Mouse (Mus musculus): ENCODE results near the gene Lin28a. TPM values are rescaled to one million over a fixed set of nuclear protein-coding genes. Genes with fewer than 3 reads are reported as not detected.
"Not testable (repeated sequence)": the region's sequence is repeated elsewhere in the genome, so short reads cannot be mapped to it uniquely, and the experiment has no call there.

The Lin28a gene
- total RNA-seq, 2 experiments from 2014 or later, result not detected

- peak within 1 kb of the TSS; percentile 88 for H3K27ac ChIP-seq
- intact Hi-C loops (cut with DNase I), result loop anchor here (2.0 kb wide), 1 partner anchor 34 kb away; no protein-coding TSS in a partner anchor
- peak within 1 kb of the TSS; percentile 79 for H3K4me3 ChIP-seq
- TF ChIP-seq CTCF (IDR thresholded peaks at IDR 0.05), result no peak
- peak; percentile 93 to 95 for DNase-seq (ENCODE audit: extremely low spot score in 1 of 2, low spot score in 2 of 2)
Measured at GRCm38 (mm10) chr4:134000466-134001438, 17.9 kb downstream of the Lin28a start, which contains the start of gene Dhdds. Gene Dhdds, minus strand, starts transcription at chr4:134000918.

GRCm38 (mm10) chr4:133994697-133995096 lies 23.9 kb downstream of the Lin28a start:
- no peak overlapping the region for H3K27ac ChIP-seq
- intact Hi-C loops (cut with DNase I), result no loop called here
- no peak for DNase-seq (ENCODE audit: extremely low spot score in 1 of 2, low spot score in 2 of 2)
- H3K4me3 ChIP-seq, result no peak overlapping the region
- no peak for TF ChIP-seq CTCF (IDR thresholded peaks at IDR 0.05)

DNA sequence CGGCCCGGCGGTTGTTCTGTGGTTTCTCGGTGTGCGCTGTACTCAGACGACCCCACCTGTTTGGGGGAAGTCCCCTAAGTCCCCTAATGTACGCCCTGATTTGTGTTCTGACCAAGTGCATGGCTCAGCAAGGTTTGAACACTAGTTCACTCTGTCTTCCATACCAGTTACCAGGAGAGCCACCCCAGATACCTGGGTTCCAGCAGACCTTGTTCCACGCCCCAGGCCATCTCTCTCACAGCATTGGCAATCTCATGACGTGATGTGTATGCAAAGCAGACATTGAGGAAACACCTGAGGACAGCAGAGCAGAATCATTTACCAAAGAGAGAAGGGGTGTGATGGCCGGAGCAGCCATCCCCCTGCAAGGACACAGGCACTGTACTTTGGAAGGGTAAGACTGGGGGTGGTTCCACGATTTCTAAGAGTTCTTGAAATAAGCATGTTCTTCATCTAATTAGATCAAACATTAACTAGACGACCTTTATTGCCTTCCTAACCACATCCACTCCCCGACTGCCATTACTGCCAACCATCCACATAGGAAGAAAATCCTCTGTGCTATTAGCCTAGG lies 27.5 kb downstream of the Lin28a start:
- no peak overlapping the region for H3K4me3 ChIP-seq
- DNase-seq (ENCODE audit: extremely low spot score in 1 of 2, low spot score in 2 of 2), result no peak
- H3K27ac ChIP-seq, result no peak overlapping the region
- intact Hi-C loops (cut with DNase I), result no loop called here
- no peak for TF ChIP-seq CTCF (IDR thresholded peaks at IDR 0.05)

GRCm38 (mm10) chr4:133990035-133990434 lies 28.6 kb downstream of the Lin28a start:
- no peak for DNase-seq (ENCODE audit: extremely low spot score in 1 of 2, low spot score in 2 of 2)
- Histone ChIP-seq H3K27ac (no peak overlapping the region), H3K4me3 (no peak overlapping the region)
- intact Hi-C loops (cut with DNase I), result no loop called here
- peak; percentile 25 for TF ChIP-seq CTCF (IDR thresholded peaks at IDR 0.05)

GRCm38 (mm10) chr4:133988289-133988688 lies 30.4 kb downstream of the Lin28a start:
- intact Hi-C loops (cut with DNase I); DNase-seq (ENCODE audit: extremely low spot score in 1 of 2, low spot score in 2 of 2); H3K27ac ChIP-seq; H3K4me3 ChIP-seq: not testable (repeated sequence)

DNA sequence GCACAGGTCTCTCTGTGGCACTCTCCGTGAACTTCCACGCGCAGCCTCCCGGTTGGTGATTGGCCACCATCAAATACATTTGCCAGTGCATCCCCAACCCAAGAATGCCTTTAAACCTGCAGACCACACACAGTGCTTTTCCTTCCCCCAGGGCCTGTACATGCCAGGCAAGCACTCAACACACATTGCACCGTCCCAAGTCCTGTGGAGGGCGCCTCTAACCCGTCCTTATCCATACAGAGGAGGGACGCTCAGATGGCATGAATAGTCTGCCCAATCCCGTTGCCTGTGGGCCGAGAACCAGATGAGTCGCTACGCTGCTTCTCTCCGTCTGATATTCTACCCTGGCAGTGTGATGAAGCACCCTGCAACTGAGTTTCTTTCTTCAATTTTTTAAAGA lies 35.7 kb downstream of the Lin28a start:
- Histone ChIP-seq H3K4me3 (no peak overlapping the region), H3K27ac (no peak overlapping the region)
- no peak for DNase-seq (ENCODE audit: extremely low spot score in 1 of 2, low spot score in 2 of 2)
- TF ChIP-seq CTCF (IDR thresholded peaks at IDR 0.05), result no peak
- intact Hi-C loops (cut with DNase I), result no loop called here

GRCm38 (mm10) chr4:133980496-133980895 lies 38.1 kb downstream of the Lin28a start:
- DNase-seq (ENCODE audit: extremely low spot score in 1 of 2, low spot score in 2 of 2), result no peak
- intact Hi-C loops (cut with DNase I), result no loop called here
- Histone ChIP-seq H3K4me3 (no peak overlapping the region), H3K27ac (no peak overlapping the region)
- no peak for TF ChIP-seq CTCF (IDR thresholded peaks at IDR 0.05)

GRCm38 (mm10) chr4:133978021-133978711 lies 40.5 kb downstream of the Lin28a start:
- TF ChIP-seq CTCF (IDR thresholded peaks at IDR 0.05), result no peak
- H3K27ac ChIP-seq, result no peak overlapping the region
- no peak overlapping the region for H3K4me3 ChIP-seq
- intact Hi-C loops (cut with DNase I), result no loop called here
- DNase-seq (ENCODE audit: extremely low spot score in 1 of 2, low spot score in 2 of 2), result no peak

DNA sequence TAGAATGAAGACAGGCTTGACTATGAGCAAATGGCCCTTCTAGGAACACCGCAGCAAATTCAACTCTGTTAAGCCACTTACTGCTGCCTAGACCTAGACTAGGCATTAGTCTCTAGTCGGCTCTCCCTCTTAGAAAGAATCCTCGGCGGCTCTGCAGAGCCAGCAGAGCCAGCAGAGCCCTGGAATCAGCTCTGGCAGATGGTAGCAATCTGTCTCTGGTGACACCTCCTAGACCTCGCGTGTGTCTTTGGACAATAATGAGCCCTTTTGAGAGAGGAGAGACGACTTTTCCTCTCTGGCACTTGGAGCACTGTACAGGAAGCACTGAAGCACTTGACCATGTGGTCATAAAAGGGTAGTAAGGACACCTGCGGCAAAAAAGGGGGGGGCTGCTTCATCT lies 46.9 kb downstream of the Lin28a start:
- intact Hi-C loops (cut with DNase I), result no loop called here
- Histone ChIP-seq H3K27ac (no peak overlapping the region), H3K4me3 (no peak overlapping the region)
- DNase-seq (ENCODE audit: extremely low spot score in 1 of 2, low spot score in 2 of 2), result no peak
- no peak for TF ChIP-seq CTCF (IDR thresholded peaks at IDR 0.05)

DNA sequence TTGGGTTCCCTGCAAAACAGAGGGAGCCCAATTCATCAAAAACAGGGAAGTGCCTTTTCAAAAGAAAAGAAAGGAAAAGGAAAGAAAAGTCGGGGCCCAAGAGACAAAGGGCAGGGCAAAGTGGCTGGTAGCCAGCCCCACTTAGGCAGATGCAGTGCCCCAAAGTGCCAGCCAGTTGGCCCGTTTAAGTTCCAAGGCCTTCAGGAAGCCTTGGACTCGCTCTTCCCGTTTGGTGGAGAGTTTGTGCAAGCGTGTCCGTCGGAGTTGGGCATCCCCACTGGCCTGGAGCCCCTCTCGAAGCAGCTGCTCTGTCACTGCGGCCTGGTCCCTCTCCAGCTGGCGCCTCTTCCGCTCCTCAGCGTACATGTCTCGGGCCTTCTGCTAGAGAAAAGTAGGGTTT lies 47.8 kb downstream of the Lin28a start:
- DNase-seq (ENCODE audit: extremely low spot score in 1 of 2, low spot score in 2 of 2), result no peak
- intact Hi-C loops (cut with DNase I), result no loop called here
- H3K4me3 ChIP-seq, result no peak overlapping the region
- TF ChIP-seq CTCF (IDR thresholded peaks at IDR 0.05), result no peak
- no peak overlapping the region for H3K27ac ChIP-seq

- Histone ChIP-seq H3K27ac (no peak overlapping the region), H3K4me3 (no peak overlapping the region)
- peak in 1 of 2 experiments; percentile 20 for DNase-seq (ENCODE audit: extremely low spot score in 1 of 2, low spot score in 2 of 2)
- intact Hi-C loops (cut with DNase I), result no loop called here
- TF ChIP-seq CTCF (IDR thresholded peaks at IDR 0.05), result no peak
Measured at GRCm38 (mm10) chr4:133970196-133970595, 48.4 kb downstream of the Lin28a start.
